Mouse (Mus musculus) hindbrain, embryonic 13.5 days (tissue): ENCODE results near the gene Agxt2. TPM values are rescaled to one million over a fixed set of nuclear protein-coding genes. Genes with fewer than 3 reads are reported as not detected.
A peak's percentile ranks its signal among the peaks of the same experiment; 100 is the strongest.

Experiments
- ATAC-seq: fragments of 200-750 bp; cut with Nextera tagmentation; 2 replicates; pipeline ENCODE4 v1.8.0; 2017; ENCODE audit warnings: moderate TSS enrichment; ENCODE audit not compliant: low FRiP score
- H3K27ac ChIP-seq: fragments of 300-500 bp; sonication (generic); 2 replicates; pipeline ENCODE4 v1.5.1; 2015; ENCODE audit warnings: inconsistent platforms, mild to moderate bottlenecking, moderate library complexity
- H3K27me3 ChIP-seq: fragments of 300-500 bp; sonication (generic); 2 replicates; pipeline ENCODE4 v1.6.1; 2015; ENCODE audit warnings: mild to moderate bottlenecking, inconsistent platforms
- H3K36me3 ChIP-seq: fragments of 300-500 bp; sonication (generic); 2 replicates; pipeline ENCODE4 v1.6.1; 2015; ENCODE audit warnings: mild to moderate bottlenecking, inconsistent platforms
- H3K4me1 ChIP-seq: fragments of 300-500 bp; sonication (generic); replicated peaks from 2 replicates; pipeline ENCODE4 v1.6.1; 2015; ENCODE audit warnings: inconsistent platforms
- H3K4me2 ChIP-seq: fragments of 300-500 bp; sonication (generic); 2 replicates; pipeline ENCODE4 v1.6.1; 2015; ENCODE audit warnings: inconsistent platforms, mild to moderate bottlenecking, moderate library complexity
- H3K4me3 ChIP-seq: fragments of 300-500 bp; sonication (generic); 2 replicates; pipeline ENCODE4 v1.5.1; 2015; ENCODE audit warnings: mild to moderate bottlenecking, inconsistent platforms
- H3K9ac ChIP-seq: fragments of 300-500 bp; sonication (generic); 2 replicates; pipeline ENCODE4 v1.6.1; 2015; ENCODE audit warnings: mild to moderate bottlenecking, inconsistent platforms
- H3K9me3 ChIP-seq: fragments of 300-500 bp; sonication (generic); 2 replicates; pipeline ENCODE4 v1.6.1; 2016; ENCODE audit warnings: inconsistent platforms
- WGBS: fragments of 180-500 bp; shearing (Covaris S2); methylation state at CpG from one replicate; pipeline ENCODE4 v1.1.7; 2015; 5-methylcytosine and 5-hydroxymethylcytosine counted together
- polyA plus RNA-seq: library from polyadenylated mRNA; unstranded; fragments of >200 nt; fragmentation: Nextera tagmentation; extraction: Ambion mirVana; gene quantifications from 2 replicates; pipeline ENCODE4 v1.2.1, GENCODE M21; 2015

The Agxt2 gene
- not detected in 2 replicates for polyA plus RNA-seq

GRCm38 (mm10) chr15:10358039-10358948 lies at the start of gene Agxt2:
Agxt2 (plus strand) TSS chr15:10358532.
- no peaks in the 10 kb centered on the region for H3K27me3 ChIP-seq
- no peak within 1 kb of the TSS for H3K4me3 ChIP-seq
- no peak for ATAC-seq
- H3K4me1 ChIP-seq = no peaks in the 10 kb centered on the region
- H3K9ac ChIP-seq = no peak within 1 kb of the TSS
- no peaks in the 10 kb centered on the region for H3K9me3 ChIP-seq
- WGBS = 79% methylated on average over 9 of the region's 9 CpGs
- H3K4me2 ChIP-seq = no peak within 1 kb of the TSS
- H3K27ac ChIP-seq = no peak within 1 kb of the TSS
- no peaks in the 10 kb centered on the region for H3K36me3 ChIP-seq

- H3K27ac ChIP-seq = no peak overlapping the region
- no peaks in the 10 kb centered on the region for H3K27me3 ChIP-seq
- no peaks in the 10 kb centered on the region for H3K9me3 ChIP-seq
- H3K4me1 ChIP-seq = no peaks in the 10 kb centered on the region
- H3K36me3 ChIP-seq = no peaks in the 10 kb centered on the region
- no peak overlapping the region for H3K4me3 ChIP-seq
- no peak for ATAC-seq
- no peak overlapping the region for H3K9ac ChIP-seq
- H3K4me2 ChIP-seq = no peak overlapping the region
- WGBS = 83% methylated on average over 5 of the region's 5 CpGs
Measured at GRCm38 (mm10) chr15:10311826-10312225, 46.5 kb upstream of the Agxt2 start.

GRCm38 (mm10) chr15:10313522-10314455 lies 44.5 kb upstream of the Agxt2 start:
- ATAC-seq = 0 out of 2 replicates have a peak, but pooled peaks have one; percentile 65
- no peak overlapping the region for H3K4me2 ChIP-seq
- WGBS = 54% methylated on average over 7 of the region's 7 CpGs
- no peaks in the 10 kb centered on the region for H3K9me3 ChIP-seq
- no peak overlapping the region for H3K27ac ChIP-seq
- H3K9ac ChIP-seq = no peak overlapping the region
- H3K4me1 ChIP-seq = no peaks in the 10 kb centered on the region
- no peaks in the 10 kb centered on the region for H3K36me3 ChIP-seq
- no peaks in the 10 kb centered on the region for H3K27me3 ChIP-seq
- no peak overlapping the region for H3K4me3 ChIP-seq

- Histone ChIP-seq H3K36me3 (no peaks in the 10 kb centered on the region), H3K27ac (no peak within 1 kb of the TSS), H3K4me3 (no peak within 1 kb of the TSS), H3K27me3 (no peaks in the 10 kb centered on the region), H3K4me1 (no peaks in the 10 kb centered on the region), H3K4me2 (no peak within 1 kb of the TSS), H3K9ac (no peak within 1 kb of the TSS), H3K9me3 (no peaks in the 10 kb centered on the region)
- no peak for ATAC-seq
- 91% methylated on average over 2 of the region's 2 CpGs for WGBS
Measured at GRCm38 (mm10) chr15:10325080-10325479, 33.3 kb upstream of the Agxt2 start, which contains the start of gene Gm21973. Gm21973 (plus strand) TSS chr15:10325380.

GRCm38 (mm10) chr15:10330626-10331025 lies 27.7 kb upstream of the Agxt2 start:
- Histone ChIP-seq H3K4me1 (no peaks in the 10 kb centered on the region), H3K27ac (no peak overlapping the region), H3K9ac (no peak overlapping the region), H3K9me3 (no peaks in the 10 kb centered on the region), H3K36me3 (no peaks in the 10 kb centered on the region), H3K27me3 (no peaks in the 10 kb centered on the region), H3K4me3 (no peak overlapping the region), H3K4me2 (no peak overlapping the region)
- no peak for ATAC-seq
- 86% methylated on average over 3 of the region's 3 CpGs for WGBS

GRCm38 (mm10) chr15:10332566-10332965 lies 25.8 kb upstream of the Agxt2 start:
- Histone ChIP-seq H3K27ac (no peak overlapping the region), H3K9me3 (no peaks in the 10 kb centered on the region), H3K4me2 (no peak overlapping the region), H3K9ac (no peak overlapping the region), H3K4me3 (no peak overlapping the region), H3K4me1 (no peaks in the 10 kb centered on the region), H3K36me3 (no peaks in the 10 kb centered on the region), H3K27me3 (no peaks in the 10 kb centered on the region)
- no peak for ATAC-seq
- WGBS = 96% methylated on average over 1 of the region's 1 CpGs

- Histone ChIP-seq H3K27ac (no peak overlapping the region), H3K9ac (no peak overlapping the region), H3K4me3 (no peak overlapping the region), H3K4me2 (no peak overlapping the region), H3K9me3 (no peaks in the 10 kb centered on the region), H3K27me3 (no peaks in the 10 kb centered on the region), H3K4me1 (no peaks in the 10 kb centered on the region), H3K36me3 (no peaks in the 10 kb centered on the region)
- ATAC-seq = no peak
- 81% methylated on average over 3 of the region's 3 CpGs for WGBS
Measured at GRCm38 (mm10) chr15:10338606-10339005, 19.7 kb upstream of the Agxt2 start.

GRCm38 (mm10) chr15:10347044-10347443 lies 11.3 kb upstream of the Agxt2 start:
- WGBS = 94% methylated on average over 6 of the region's 6 CpGs
- H3K36me3 ChIP-seq = no peaks in the 10 kb centered on the region
- no peak overlapping the region for H3K4me2 ChIP-seq
- no peak for ATAC-seq
- H3K4me1 ChIP-seq = no peaks in the 10 kb centered on the region
- no peaks in the 10 kb centered on the region for H3K9me3 ChIP-seq
- no peak overlapping the region for H3K27ac ChIP-seq
- no peak overlapping the region for H3K9ac ChIP-seq
- H3K27me3 ChIP-seq = no peaks in the 10 kb centered on the region
- no peak overlapping the region for H3K4me3 ChIP-seq

- no peak overlapping the region for H3K27ac ChIP-seq
- no peak for ATAC-seq
- H3K36me3 ChIP-seq = no peaks in the 10 kb centered on the region
- 88% methylated on average over 2 of the region's 2 CpGs for WGBS
- H3K4me1 ChIP-seq = no peaks in the 10 kb centered on the region
- no peak overlapping the region for H3K4me3 ChIP-seq
- no peaks in the 10 kb centered on the region for H3K27me3 ChIP-seq
- H3K9me3 ChIP-seq = no peaks in the 10 kb centered on the region
- H3K4me2 ChIP-seq = no peak overlapping the region
- no peak overlapping the region for H3K9ac ChIP-seq
Measured at GRCm38 (mm10) chr15:10366331-10366730, 8.0 kb downstream of the Agxt2 start.

GRCm38 (mm10) chr15:10375404-10375803 lies 17.1 kb downstream of the Agxt2 start:
- ATAC-seq = no peak
- Histone ChIP-seq H3K9me3 (no peaks in the 10 kb centered on the region), H3K27me3 (no peaks in the 10 kb centered on the region), H3K4me2 (no peak overlapping the region), H3K4me3 (no peak overlapping the region), H3K27ac (no peak overlapping the region), H3K4me1 (no peaks in the 10 kb centered on the region), H3K36me3 (no peaks in the 10 kb centered on the region), H3K9ac (no peak overlapping the region)
- 83% methylated on average over 3 of the region's 3 CpGs for WGBS

GRCm38 (mm10) chr15:10378338-10378959 lies 20.1 kb downstream of the Agxt2 start:
- Histone ChIP-seq H3K36me3 (no peaks in the 10 kb centered on the region), H3K9ac (no peak overlapping the region), H3K27me3 (no peaks in the 10 kb centered on the region), H3K27ac (no peak overlapping the region), H3K4me1 (no peaks in the 10 kb centered on the region), H3K4me3 (no peak overlapping the region), H3K9me3 (no peaks in the 10 kb centered on the region), H3K4me2 (no peak overlapping the region)
- no peak for ATAC-seq
- 93% methylated on average over 4 of the region's 4 CpGs for WGBS
